Mouse (Mus musculus): ENCODE measurements around the gene Pyurf. TPM values are rescaled to one million over a fixed set of nuclear protein-coding genes. Genes with fewer than 3 reads are reported as not detected.

The Pyurf gene
- polyA plus RNA-seq, 1 experiment from 2014 or later: 15.8 TPM

DNA sequence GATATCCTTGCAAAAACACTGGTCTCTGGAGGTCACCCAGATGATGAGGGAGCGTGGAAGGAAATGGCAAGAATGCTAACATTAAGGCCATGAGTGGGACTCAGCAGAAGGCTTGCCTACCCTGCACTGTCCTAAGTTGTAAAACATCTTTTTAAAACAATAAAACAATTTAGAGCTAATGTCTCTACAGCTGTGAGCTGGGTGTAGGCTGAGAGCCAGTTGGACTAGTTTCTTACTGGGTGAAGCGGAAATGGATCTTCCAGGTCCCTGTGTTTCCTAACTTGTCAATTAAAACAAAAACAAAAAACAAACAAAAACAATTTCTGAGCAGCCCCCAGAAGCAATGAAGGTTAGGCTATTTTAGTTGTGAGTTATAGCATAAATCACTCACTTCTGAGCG, 1.2 kb upstream of the Pyurf start:
- Histone ChIP-seq H3K4me3 (ENCODE audit: low read depth, low read length) (no peak overlapping the region), H3K9me3 (ENCODE audit: control insufficient read depth, low read length) (no peaks in the 10 kb centered on the region), H3K4me2 (replicated peaks; ENCODE audit: low read depth, low read length) (no peak overlapping the region), H3K27me3 (ENCODE audit: control insufficient read depth, insufficient read depth, low read length) (no peaks in the 10 kb centered on the region), H3K27ac (ENCODE audit: low read depth, low read length) (no peak overlapping the region), H3K9ac (ENCODE audit: low read depth, low read length) (no peak overlapping the region), H3K4me1 (replicated peaks; ENCODE audit: control insufficient read depth, insufficient read depth, low read length) (no peaks in the 10 kb centered on the region), H3K36me3 (ENCODE audit: control insufficient read depth, insufficient read depth, low read length) (no peaks in the 10 kb centered on the region)
- ATAC-seq (ENCODE audit: low FRiP score): no peak
- no peak for DNase-seq (ENCODE audit: low spot score)
- 92% methylated on average over 3 of the region's 3 CpGs for WGBS

DNA sequence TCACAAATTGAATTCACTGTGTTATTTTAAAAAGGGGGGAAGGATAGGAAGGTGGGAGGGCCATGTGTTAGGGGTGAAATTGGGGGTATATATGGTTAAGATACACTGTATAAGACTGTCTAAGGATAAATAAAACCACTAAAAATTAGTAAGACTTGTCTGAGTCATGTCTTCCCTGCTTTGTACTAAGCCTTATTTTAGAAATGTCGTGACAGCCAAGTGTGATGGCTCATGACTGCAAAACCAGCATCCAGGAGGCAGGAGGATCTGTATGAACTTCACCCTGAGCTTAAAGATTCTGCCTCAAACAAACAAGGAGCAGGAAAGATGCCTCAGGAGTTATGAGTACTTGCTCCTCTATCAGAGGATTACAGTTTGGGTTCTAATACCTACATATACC, 7.7 kb downstream of the Pyurf start:
- WGBS: 90% methylated on average over 1 of the region's 1 CpGs
- no peaks in the 10 kb centered on the region for H3K27me3 ChIP-seq (ENCODE audit: control insufficient read depth, insufficient read depth, low read length)
- H3K4me1 ChIP-seq (replicated peaks; ENCODE audit: control insufficient read depth, insufficient read depth, low read length): no peaks in the 10 kb centered on the region
- H3K27ac ChIP-seq (ENCODE audit: low read depth, low read length): no peak overlapping the region
- ATAC-seq (ENCODE audit: low FRiP score) (no peak), DNase-seq (ENCODE audit: low spot score) (no peak)
- H3K4me3 ChIP-seq (ENCODE audit: low read depth, low read length): no peak overlapping the region
- H3K36me3 ChIP-seq (ENCODE audit: control insufficient read depth, insufficient read depth, low read length): no peaks in the 10 kb centered on the region
- H3K9me3 ChIP-seq (ENCODE audit: control insufficient read depth, low read length): no peaks in the 10 kb centered on the region
- H3K4me2 ChIP-seq (replicated peaks; ENCODE audit: low read depth, low read length): no peak overlapping the region
- no peak overlapping the region for H3K9ac ChIP-seq (ENCODE audit: low read depth, low read length)

DNA sequence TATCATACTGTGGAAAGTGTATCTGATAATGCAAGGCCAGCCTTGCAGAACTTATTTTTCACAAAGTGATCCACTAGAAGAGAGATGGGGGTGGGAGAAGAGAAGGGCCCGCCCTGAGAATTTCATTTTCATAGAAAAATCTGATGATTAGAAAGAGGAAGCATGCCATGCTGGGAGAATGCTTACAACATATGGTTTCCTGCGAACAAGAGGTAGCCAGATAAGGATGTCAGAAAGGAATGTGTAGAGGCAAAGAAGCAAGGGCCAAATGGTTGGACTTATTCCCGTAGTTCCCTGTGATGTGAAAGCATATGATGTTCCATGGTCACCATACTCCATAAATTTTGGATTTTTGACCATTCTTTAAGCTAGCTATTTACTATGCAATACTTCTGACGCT, 30.6 kb downstream of the Pyurf start:
- H3K4me2 ChIP-seq (replicated peaks; ENCODE audit: low read depth, low read length): no peak overlapping the region
- ATAC-seq (ENCODE audit: low FRiP score) (no peak), DNase-seq (ENCODE audit: low spot score) (no peak)
- no peak overlapping the region for H3K9ac ChIP-seq (ENCODE audit: low read depth, low read length)
- 79% methylated on average over 4 of the region's 4 CpGs for WGBS
- no peaks in the 10 kb centered on the region for H3K4me1 ChIP-seq (replicated peaks; ENCODE audit: control insufficient read depth, insufficient read depth, low read length)
- H3K27me3 ChIP-seq (ENCODE audit: control insufficient read depth, insufficient read depth, low read length): no peaks in the 10 kb centered on the region
- H3K4me3 ChIP-seq (ENCODE audit: low read depth, low read length): no peak overlapping the region
- H3K9me3 ChIP-seq (ENCODE audit: control insufficient read depth, low read length): no peaks in the 10 kb centered on the region
- H3K36me3 ChIP-seq (ENCODE audit: control insufficient read depth, insufficient read depth, low read length): no peaks in the 10 kb centered on the region
- H3K27ac ChIP-seq (ENCODE audit: low read depth, low read length): no peak overlapping the region

DNA sequence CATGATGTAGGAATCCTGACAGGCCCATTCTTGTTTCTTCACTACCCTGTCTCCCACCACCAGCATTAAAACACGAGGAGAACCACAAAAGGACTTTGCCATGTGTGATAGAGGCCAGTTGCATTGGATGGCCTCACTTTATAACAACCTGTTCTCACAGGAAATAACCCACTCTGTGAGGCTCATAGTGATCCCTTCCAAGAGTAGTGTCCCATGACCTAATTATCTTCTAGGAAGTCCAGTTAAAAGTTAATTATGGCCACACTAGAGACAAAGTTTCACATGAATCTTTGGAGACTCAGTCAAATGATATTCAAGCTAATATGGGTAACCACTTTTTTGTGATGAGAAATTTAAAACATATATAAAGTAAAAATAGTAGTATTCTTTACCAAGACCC, 44.6 kb downstream of the Pyurf start:
- H3K27ac ChIP-seq (ENCODE audit: low read depth, low read length): no peak overlapping the region
- no peak overlapping the region for H3K9ac ChIP-seq (ENCODE audit: low read depth, low read length)
- H3K36me3 ChIP-seq (ENCODE audit: control insufficient read depth, insufficient read depth, low read length): no peaks in the 10 kb centered on the region
- H3K9me3 ChIP-seq (ENCODE audit: control insufficient read depth, low read length): no peaks in the 10 kb centered on the region
- no peaks in the 10 kb centered on the region for H3K27me3 ChIP-seq (ENCODE audit: control insufficient read depth, insufficient read depth, low read length)
- DNase-seq (ENCODE audit: low spot score): no peak
- H3K4me2 ChIP-seq (replicated peaks; ENCODE audit: low read depth, low read length): no peak overlapping the region
- 54% methylated on average over 1 of the region's 1 CpGs for WGBS
- H3K4me1 ChIP-seq (replicated peaks; ENCODE audit: control insufficient read depth, insufficient read depth, low read length): no peaks in the 10 kb centered on the region
- no peak for ATAC-seq (ENCODE audit: low FRiP score)
- no peak overlapping the region for H3K4me3 ChIP-seq (ENCODE audit: low read depth, low read length)

DNA sequence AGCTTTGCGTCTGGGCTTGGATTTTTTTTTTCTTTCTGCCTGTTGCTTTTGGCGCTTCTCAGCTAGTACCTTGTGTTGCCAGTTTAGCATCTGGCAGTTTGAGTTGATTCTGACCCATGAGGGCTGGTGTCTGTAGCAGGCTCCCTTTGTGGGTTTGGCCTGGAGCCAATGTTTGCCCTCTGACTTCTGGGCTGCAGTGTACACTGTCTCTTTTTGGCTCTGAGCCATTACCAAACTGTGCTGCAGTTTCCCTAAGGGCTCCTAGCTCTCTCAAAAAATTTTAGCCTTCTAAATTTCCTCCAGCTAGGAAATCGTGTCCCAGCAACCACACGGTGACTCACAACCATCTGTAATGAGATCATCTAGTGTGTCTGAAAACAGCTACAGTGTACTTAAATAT, 50.1 kb downstream of the Pyurf start:
- peak; percentile 38 for DNase-seq (ENCODE audit: low spot score)
- WGBS: 61% methylated on average over 4 of the region's 4 CpGs
- H3K27ac ChIP-seq (ENCODE audit: low read depth, low read length): no peak overlapping the region
- H3K4me1 ChIP-seq (replicated peaks; ENCODE audit: control insufficient read depth, insufficient read depth, low read length): no peaks in the 10 kb centered on the region
- peak; percentile 63; the same call in 1 of the 2 replicates for ATAC-seq (ENCODE audit: low FRiP score)
- no peaks in the 10 kb centered on the region for H3K9me3 ChIP-seq (ENCODE audit: control insufficient read depth, low read length)
- no peak overlapping the region for H3K9ac ChIP-seq (ENCODE audit: low read depth, low read length)
- H3K4me3 ChIP-seq (ENCODE audit: low read depth, low read length): no peak overlapping the region
- no peak overlapping the region for H3K4me2 ChIP-seq (replicated peaks; ENCODE audit: low read depth, low read length)
- no peaks in the 10 kb centered on the region for H3K36me3 ChIP-seq (ENCODE audit: control insufficient read depth, insufficient read depth, low read length)
- H3K27me3 ChIP-seq (ENCODE audit: control insufficient read depth, insufficient read depth, low read length): no peaks in the 10 kb centered on the region

DNA sequence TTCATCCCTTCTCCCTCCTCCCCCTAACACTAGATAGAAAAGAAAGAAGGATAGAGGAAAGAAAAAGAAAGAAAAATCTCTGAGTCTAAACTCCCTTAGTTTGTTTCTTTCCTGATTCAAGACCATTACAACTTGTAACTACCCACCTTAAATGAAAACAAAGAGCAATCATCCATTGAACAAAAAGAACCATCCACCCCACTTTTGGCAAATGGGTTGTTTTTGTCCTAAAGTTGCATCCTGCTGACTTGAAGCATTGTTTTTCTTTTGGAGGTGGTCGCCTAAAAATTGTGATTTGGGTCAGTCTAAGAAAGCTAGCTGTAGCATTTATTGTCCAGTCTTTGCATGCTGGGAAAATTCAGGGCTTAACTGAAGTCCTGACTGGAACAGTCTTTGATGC, 52.3 kb downstream of the Pyurf start:
- no peak overlapping the region for H3K27ac ChIP-seq (ENCODE audit: low read depth, low read length)
- H3K36me3 ChIP-seq (ENCODE audit: control insufficient read depth, insufficient read depth, low read length): no peaks in the 10 kb centered on the region
- ATAC-seq (ENCODE audit: low FRiP score) (no peak), DNase-seq (ENCODE audit: low spot score) (no peak)
- no peak overlapping the region for H3K9ac ChIP-seq (ENCODE audit: low read depth, low read length)
- H3K4me2 ChIP-seq (replicated peaks; ENCODE audit: low read depth, low read length): no peak overlapping the region
- 29% methylated on average over 1 of the region's 1 CpGs for WGBS
- H3K4me3 ChIP-seq (ENCODE audit: low read depth, low read length): no peak overlapping the region
- H3K27me3 ChIP-seq (ENCODE audit: control insufficient read depth, insufficient read depth, low read length): no peaks in the 10 kb centered on the region
- H3K9me3 ChIP-seq (ENCODE audit: control insufficient read depth, low read length): no peaks in the 10 kb centered on the region
- no peaks in the 10 kb centered on the region for H3K4me1 ChIP-seq (replicated peaks; ENCODE audit: control insufficient read depth, insufficient read depth, low read length)

Other genes starting within 250 kb of the Pyurf start
- gene Ppm1k, start 156.6 kb downstream of the Pyurf start, polyA plus RNA-seq (2014; fragmentation: Nextera tagmentation; extraction: Ambion mirVana): 6.1 and 8.2 TPM in 2 replicates
- 1.2 and 1.7 TPM in 2 replicates for gene Herc6, start 111.1 kb downstream of the Pyurf start, polyA plus RNA-seq (2014; fragmentation: Nextera tagmentation; extraction: Ambion mirVana)
- 51.0 and 53.7 TPM in 2 replicates for gene Lancl2, start 10.5 kb upstream of the Pyurf start, polyA plus RNA-seq (2014; fragmentation: Nextera tagmentation; extraction: Ambion mirVana)
- 44.3 and 72.1 TPM in 2 replicates for gene Vopp1, start 133.1 kb upstream of the Pyurf start, polyA plus RNA-seq (2014; fragmentation: Nextera tagmentation; extraction: Ambion mirVana)
- 0.09 TPM in 1 of 2 replicates, not detected in the other for gene Vmn1r21, start 158.3 kb upstream of the Pyurf start, polyA plus RNA-seq (2014; fragmentation: Nextera tagmentation; extraction: Ambion mirVana)
- not detected in 2 replicates for gene Vmn1r22, start 215.9 kb upstream of the Pyurf start, polyA plus RNA-seq (2014; fragmentation: Nextera tagmentation; extraction: Ambion mirVana)
- gene Vmn1r23, start 234.8 kb upstream of the Pyurf start, polyA plus RNA-seq (2014; fragmentation: Nextera tagmentation; extraction: Ambion mirVana): not detected in 2 replicates